Mouse (Mus musculus): ENCODE measurements around the gene Ndufaf5. TPM values are rescaled to one million over a fixed set of nuclear protein-coding genes. Genes with fewer than 3 reads are reported as not detected.
"Not testable (repeated sequence)": the region's sequence is repeated elsewhere in the genome, so short reads cannot be mapped to it uniquely, and the experiment has no call there.

Gene Ndufaf5
- polyA plus RNA-seq (2012; rRNA removed): 2.9 and 3.2 TPM in 2 replicates

DNA sequence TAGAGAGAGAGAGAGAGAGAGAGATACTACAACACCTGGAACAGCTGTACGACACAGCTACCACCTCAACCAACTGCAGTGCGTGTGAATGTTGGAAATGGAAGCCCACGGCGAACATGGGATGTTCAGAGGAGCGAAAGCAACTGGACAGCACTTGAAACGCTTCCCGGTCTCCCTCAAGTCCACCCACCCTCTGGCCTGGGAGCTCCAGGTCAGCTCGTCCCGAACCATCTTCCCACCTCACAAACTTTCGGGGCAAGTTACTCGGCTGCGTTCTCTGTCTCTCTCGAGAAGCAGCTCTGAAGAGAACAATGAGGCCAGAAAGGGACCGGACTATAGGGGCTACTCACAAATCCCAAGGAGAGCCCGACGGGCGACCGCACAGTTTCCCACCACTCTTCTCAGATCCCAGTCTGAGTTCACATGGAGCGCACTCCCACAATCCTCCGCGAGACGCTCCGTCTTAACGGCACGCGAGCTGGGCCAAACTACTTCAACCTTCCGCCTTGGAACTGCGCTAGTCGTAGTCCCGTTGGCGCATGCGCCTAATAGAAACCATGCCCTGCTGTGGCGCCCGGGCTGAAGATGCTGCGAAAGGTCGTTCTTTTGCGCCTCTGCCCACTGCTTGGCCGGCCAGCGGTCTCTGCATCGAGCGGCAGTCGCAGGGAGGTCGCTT, at the start of gene Ndufaf5, which contains the start of gene Esf1:
Gene Ndufaf5, plus strand, starts transcription at position 523 of the 676 bp plus-strand sequence.
Gene Esf1, minus strand, starts transcription at position 438 of the 676 bp plus-strand sequence.
- peak; percentile 96 for DNase-seq
- WGBS: under 1% methylated on average over 43 of the region's 43 CpGs
- H3K4me1 ChIP-seq (ENCODE audit: control insufficient read depth, insufficient read depth, low read length): 0 out of 2 replicates have a peak, but pooled peaks cover 5% of the 10 kb centered on the region
- H3K4me3 ChIP-seq (replicated peaks; ENCODE audit: extremely low read depth, low read depth, low read length): peak within 1 kb of the TSS; percentile 89
- TF ChIP-seq POLR2A (IDR thresholded peaks at IDR 0.05; ENCODE audit: borderline replicate concordance, extremely low read depth, low read depth, low read length): peak; percentile 71; the same call in 1 of the 2 replicates
- TF ChIP-seq CTCF (IDR thresholded peaks at IDR 0.05; ENCODE audit: insufficient read depth, low read length): no peak

DNA sequence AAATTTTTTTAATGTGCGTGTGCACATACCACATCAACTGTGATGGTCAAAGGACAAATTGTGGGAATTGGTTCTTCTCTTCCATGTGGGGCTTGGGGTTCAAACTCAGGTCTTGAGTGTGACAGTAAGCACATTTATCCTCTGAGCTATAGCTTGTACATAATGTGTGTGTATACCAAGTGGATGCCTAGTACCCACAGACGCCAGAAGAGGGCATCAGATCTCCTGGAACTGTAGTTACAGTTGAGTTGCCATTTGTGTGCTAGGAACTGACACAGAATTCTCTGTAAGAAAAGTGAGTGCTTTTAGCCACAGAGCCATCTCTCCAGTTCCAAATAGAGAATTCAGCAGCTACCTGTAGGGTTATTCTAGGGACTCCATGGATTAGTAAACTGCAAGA, 44.9 kb upstream of the Ndufaf5 start:
- no peak overlapping the region for H3K4me3 ChIP-seq (replicated peaks; ENCODE audit: extremely low read depth, low read depth, low read length)
- DNase-seq: no peak
- TF ChIP-seq POLR2A (IDR thresholded peaks at IDR 0.05; ENCODE audit: borderline replicate concordance, extremely low read depth, low read depth, low read length) (no peak), CTCF (IDR thresholded peaks at IDR 0.05; ENCODE audit: insufficient read depth, low read length) (no peak)
- no peaks in the 10 kb centered on the region for H3K4me1 ChIP-seq (ENCODE audit: control insufficient read depth, insufficient read depth, low read length)
- 89% methylated on average over 2 of the region's 2 CpGs for WGBS

DNA sequence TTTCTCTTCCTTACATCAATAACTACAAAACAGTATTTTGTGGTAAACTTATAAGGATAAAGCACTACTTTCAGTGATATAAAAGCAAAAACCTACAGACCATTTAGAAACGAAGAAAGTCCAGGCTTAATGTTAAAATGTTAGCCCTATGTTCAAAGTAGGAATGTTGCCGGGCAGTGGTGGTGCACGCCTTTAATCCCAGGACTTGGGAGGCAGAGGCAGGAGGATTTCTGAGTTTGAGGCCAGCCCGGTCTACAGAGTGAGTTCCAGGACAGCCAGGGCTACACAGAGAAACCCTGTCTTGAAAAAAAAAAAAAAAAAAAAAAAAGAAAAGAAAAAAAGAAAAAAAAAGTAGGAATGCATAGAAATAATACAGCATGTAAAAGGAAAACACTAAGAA, 18.7 kb upstream of the Ndufaf5 start, which contains the start of gene Gm17374:
Gene Gm17374, plus strand, starts transcription at position 301 of the 400 bp plus-strand sequence.
- 94% methylated on average over 4 of the region's 4 CpGs for WGBS
- H3K4me1 ChIP-seq (ENCODE audit: control insufficient read depth, insufficient read depth, low read length); H3K4me3 ChIP-seq (replicated peaks; ENCODE audit: extremely low read depth, low read depth, low read length); DNase-seq: not testable (repeated sequence)

DNA sequence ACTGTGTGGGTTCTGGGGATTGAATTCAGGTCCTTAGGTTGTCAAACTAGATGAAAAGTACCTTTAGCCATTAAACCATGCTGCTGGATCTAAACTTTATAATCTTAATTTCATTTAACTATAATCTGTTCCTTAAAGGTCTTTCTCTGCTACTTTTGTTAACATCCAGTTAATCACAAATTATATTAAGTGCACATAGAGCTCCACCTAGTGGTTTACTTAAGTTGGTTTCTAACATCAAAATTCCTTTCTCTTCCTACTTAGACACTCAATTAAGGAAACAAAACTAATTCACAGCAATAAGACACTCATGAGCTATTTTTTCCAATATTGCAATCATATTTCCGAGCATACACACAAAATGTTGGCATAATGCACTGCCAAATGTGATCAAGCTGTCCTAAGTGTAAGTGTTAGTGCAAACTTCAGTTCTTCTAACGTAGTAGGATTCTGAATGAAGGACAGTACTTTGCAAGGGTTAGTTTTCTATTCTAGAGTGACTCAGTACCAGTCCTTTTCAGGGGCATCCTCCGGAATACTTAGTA, 11.2 kb upstream of the Ndufaf5 start:
- no peak for DNase-seq
- Histone ChIP-seq H3K4me3 (replicated peaks; ENCODE audit: extremely low read depth, low read depth, low read length) (no peak overlapping the region), H3K4me1 (ENCODE audit: control insufficient read depth, insufficient read depth, low read length) (no peaks in the 10 kb centered on the region)
- WGBS: 73% methylated on average over 3 of the region's 3 CpGs
- TF ChIP-seq CTCF (IDR thresholded peaks at IDR 0.05; ENCODE audit: insufficient read depth, low read length): peak; percentile 23; the same call in 1 of the 2 replicates
- no peak for TF ChIP-seq POLR2A (IDR thresholded peaks at IDR 0.05; ENCODE audit: borderline replicate concordance, extremely low read depth, low read depth, low read length)

DNA sequence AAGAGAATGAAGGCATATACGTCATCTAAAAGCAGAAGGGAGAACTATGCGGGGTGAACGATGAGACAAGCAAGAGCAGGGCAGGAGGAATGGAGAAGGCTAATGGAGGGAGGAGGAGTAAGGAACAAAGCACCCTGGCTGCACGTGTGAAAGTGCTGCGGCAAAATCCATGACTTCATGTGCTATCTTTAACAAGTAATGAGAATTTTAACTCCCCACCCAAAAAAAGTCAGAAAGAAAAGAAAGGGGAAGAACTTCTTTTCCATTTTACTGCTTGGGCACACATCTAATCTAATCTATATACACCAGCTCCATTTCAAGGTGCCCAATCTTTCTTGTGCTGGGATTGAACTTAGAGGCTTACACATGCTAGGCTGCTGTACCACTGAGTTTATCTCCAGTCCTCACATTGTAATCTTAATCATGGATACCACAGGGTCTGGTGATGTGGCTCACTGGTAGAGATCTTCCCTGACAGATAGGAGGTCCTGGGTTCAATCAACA, 7.0 kb upstream of the Ndufaf5 start:
- Histone ChIP-seq H3K4me3 (replicated peaks; ENCODE audit: extremely low read depth, low read depth, low read length) (no peak overlapping the region), H3K4me1 (ENCODE audit: control insufficient read depth, insufficient read depth, low read length) (no peaks in the 10 kb centered on the region)
- WGBS: 91% methylated on average over 5 of the region's 5 CpGs
- TF ChIP-seq POLR2A (IDR thresholded peaks at IDR 0.05; ENCODE audit: borderline replicate concordance, extremely low read depth, low read depth, low read length): no peak
- no peak for TF ChIP-seq CTCF (IDR thresholded peaks at IDR 0.05; ENCODE audit: insufficient read depth, low read length)
- no peak for DNase-seq

DNA sequence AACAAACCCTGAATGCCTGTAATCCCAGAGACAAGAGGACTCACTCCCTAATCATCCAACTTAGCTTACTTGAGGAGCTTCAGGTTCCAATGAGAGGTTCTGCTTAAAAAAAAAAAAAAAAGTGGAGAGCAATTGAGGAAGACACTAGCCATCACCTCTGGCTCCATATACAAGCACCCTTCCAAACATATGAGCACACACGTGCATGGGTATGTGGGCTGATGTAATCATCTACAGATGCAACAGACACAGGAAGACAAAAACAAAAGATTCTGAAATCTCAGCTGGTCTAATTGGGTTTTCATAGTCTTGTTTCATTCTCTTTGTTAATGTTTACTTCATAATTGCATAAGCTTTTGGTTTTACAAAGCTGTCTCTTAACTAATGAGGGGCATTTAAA, 1.4 kb upstream of the Ndufaf5 start:
- Histone ChIP-seq H3K4me1 (ENCODE audit: control insufficient read depth, insufficient read depth, low read length) (0 out of 2 replicates have a peak, but pooled peaks cover 5% of the 10 kb centered on the region), H3K4me3 (replicated peaks; ENCODE audit: extremely low read depth, low read depth, low read length) (no peak overlapping the region)
- TF ChIP-seq CTCF (IDR thresholded peaks at IDR 0.05; ENCODE audit: insufficient read depth, low read length) (no peak), POLR2A (IDR thresholded peaks at IDR 0.05; ENCODE audit: borderline replicate concordance, extremely low read depth, low read depth, low read length) (no peak)
- DNase-seq: no peak
- 51% methylated on average over 1 of the region's 1 CpGs for WGBS

DNA sequence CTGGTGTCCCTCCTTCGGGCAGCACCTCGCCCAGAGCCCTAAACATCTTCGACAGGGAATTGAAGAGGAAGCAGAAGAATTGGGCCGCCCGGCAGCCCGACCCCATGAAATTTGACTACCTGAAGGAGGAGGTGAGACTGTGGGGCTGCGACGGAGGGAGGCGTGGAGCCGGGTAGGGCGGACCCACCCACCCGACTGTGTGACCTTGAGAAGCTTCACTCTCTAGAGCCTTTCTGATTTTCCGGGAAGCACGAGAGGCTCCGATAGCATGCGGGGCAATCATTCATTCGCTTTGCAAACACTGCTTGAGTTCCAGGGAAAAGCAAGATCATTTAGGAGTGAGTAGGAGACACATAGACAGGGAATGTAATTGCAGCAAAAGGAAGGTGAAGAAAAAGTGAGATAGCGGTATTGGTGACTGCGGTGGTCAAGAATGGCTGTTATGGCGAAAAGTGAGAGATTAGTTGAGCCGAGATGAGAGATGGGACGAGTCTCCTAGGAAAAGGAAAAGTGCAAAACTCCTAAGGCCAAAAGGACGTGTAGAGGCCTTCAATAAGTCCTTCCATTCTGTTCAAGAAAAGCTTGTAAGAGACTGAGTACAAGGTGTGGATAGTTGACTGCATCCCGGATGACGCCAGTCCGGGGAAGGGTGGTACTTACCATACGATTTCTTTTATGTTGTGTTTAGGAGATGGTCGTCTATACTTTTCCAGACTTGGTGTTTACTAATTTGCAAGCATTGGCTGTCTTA, 529 bp downstream of the Ndufaf5 start:
- DNase-seq: no peak
- WGBS: 4% methylated on average over 28 of the region's 28 CpGs
- TF ChIP-seq POLR2A (IDR thresholded peaks at IDR 0.05; ENCODE audit: borderline replicate concordance, extremely low read depth, low read depth, low read length) (no peak), CTCF (IDR thresholded peaks at IDR 0.05; ENCODE audit: insufficient read depth, low read length) (no peak)
- Histone ChIP-seq H3K4me3 (replicated peaks; ENCODE audit: extremely low read depth, low read depth, low read length) (peak overlapping the region; percentile 89), H3K4me1 (ENCODE audit: control insufficient read depth, insufficient read depth, low read length) (0 out of 2 replicates have a peak, but pooled peaks cover 5% of the 10 kb centered on the region)

DNA sequence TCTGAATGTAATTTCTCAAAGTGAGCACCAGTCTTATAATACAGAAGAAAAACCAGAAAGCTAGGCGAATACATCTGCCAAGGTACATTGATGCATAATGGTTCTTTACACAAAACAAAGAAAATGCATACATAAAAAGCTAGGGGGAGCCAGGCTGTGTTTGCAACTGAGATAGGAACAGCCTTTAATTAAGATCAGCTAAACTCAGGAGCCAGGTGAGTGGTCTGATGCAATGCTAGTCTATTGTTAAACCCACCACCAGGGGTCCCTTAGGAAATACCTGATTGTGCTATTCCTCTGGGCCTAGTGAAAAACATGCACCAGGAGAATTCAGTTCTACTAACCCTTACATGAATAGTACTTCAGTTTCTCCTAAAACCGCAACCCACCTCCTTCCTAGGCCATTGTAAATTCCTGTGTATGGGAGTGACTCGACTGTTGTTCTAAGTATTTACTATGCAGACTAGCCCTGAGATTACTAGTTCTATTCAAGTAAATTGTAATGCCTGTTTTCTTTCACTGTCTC, 15.3 kb downstream of the Ndufaf5 start:
- 91% methylated on average over 3 of the region's 3 CpGs for WGBS
- not testable (repeated sequence) for H3K4me1 ChIP-seq (ENCODE audit: control insufficient read depth, insufficient read depth, low read length); DNase-seq; H3K4me3 ChIP-seq (replicated peaks; ENCODE audit: extremely low read depth, low read depth, low read length)

DNA sequence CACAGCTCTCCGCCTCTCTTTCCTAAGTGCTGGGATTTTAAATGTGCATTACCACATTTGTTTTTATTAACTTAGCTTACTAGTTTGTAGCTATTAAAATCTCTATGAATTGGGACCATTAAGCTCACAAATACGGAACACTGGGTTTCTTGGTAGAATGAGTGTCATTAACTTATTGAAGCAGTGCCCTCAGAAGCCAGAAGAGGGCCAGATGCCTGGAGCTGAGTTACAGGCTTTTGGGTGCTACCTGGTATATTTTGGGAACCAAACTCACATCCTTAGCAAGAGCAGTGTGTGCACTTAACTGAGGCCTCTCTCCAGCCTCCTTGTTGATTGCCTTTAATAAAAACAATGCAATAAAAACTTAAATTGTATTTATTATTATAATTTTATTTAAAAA, 30.3 kb downstream of the Ndufaf5 start:
- 69% methylated on average over 2 of the region's 2 CpGs for WGBS
- DNase-seq: no peak
- no peak overlapping the region for H3K4me3 ChIP-seq (replicated peaks; ENCODE audit: extremely low read depth, low read depth, low read length)
- TF ChIP-seq POLR2A (IDR thresholded peaks at IDR 0.05; ENCODE audit: borderline replicate concordance, extremely low read depth, low read depth, low read length): no peak
- TF ChIP-seq CTCF (IDR thresholded peaks at IDR 0.05; ENCODE audit: insufficient read depth, low read length): no peak
- no peaks in the 10 kb centered on the region for H3K4me1 ChIP-seq (ENCODE audit: control insufficient read depth, insufficient read depth, low read length)
